Mouse (Mus musculus) heart, adult 11 months (tissue): Measurements from ENCODE around the gene Mark1.

Experiments
- DNase-seq: peaks from one replicate; pipeline ENCODE4 v3.0.0; 2022

Mark1 gene

DNA sequence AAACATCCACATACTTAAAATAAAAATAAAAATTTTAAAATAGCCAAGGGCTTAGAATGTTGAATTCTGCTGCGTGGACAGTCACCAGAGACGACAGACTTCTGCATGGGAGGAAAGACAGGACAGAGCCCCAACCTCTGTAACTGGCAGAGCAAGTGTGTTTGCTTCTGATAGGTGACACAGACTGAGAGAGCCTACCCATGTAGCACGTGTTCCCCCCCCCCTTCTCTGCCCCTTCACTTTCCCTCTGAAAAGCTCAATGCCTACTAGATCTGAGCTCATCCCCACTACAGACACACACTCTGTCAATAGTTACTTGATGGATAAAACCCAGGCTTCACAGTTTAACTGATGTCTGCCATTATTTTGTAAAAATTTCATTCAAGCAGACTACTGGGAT lies 152.4 kb downstream of the Mark1 start:
- no peak for DNase-seq
